Mouse (Mus musculus): ENCODE data around the gene Zfp185.

GRCm38 (mm10) chrX:72960431-72960830 is 26.7 kb upstream of the Zfp185 start:
- TF ChIP-seq CTCF (IDR thresholded peaks at IDR 0.05; ENCODE audit: control insufficient read depth, insufficient read depth, insufficient read length) (no peak), MYOG (IDR thresholded peaks at IDR 0.05; ENCODE audit: control insufficient read depth, extremely low read depth, insufficient read length) (no peak)
